Mouse (Mus musculus) liver, postnatal 0 days (tissue): ENCODE measurements at regions not wholly inside any gene's neighbourhood (a gene's known extent, or its start where the extent isn't known, plus 50 kb on each side); places are given as distances from the start of the nearest gene placed in this dataset.

ENCODE experiments used
- CTCF ChIP-seq: sonication (generic); IDR thresholded peaks from 2 replicates; pipeline ENCODE4 v1.5.1; 2016; ENCODE audit warnings: antibody characterized with exemption, low read depth
- EP300 ChIP-seq: IDR thresholded peaks from 2 replicates; pipeline ENCODE4 v1.6.1; 2016; ENCODE audit warnings: antibody characterized with exemption, low read depth, mild to moderate bottlenecking

DNA sequence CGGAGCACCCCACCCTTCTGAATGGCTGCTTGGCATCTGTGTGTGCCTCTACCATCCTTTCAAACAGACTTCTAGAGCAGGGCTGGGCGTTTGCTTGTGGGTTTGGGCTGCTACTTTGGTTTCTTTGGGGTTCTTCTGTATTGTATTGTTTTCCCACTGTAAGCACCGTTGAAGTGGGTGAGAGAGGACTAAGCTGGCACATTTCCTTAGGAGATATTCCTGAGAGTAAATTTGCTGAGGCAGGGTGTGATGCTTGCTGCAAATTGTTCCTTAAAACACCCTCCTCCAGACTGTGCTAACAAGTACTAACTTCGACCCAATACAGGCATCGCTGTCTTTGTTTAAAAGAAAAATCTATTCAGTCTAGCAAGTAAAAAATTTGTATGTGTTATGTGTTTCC, 84.7 kb upstream of the Gm10260 start:
- TF ChIP-seq CTCF (no peak), EP300 (no peak)
